Mouse (Mus musculus) Patski (cell line): Measurements from ENCODE around the gene Itm2c. TPM values are rescaled to one million over a fixed set of nuclear protein-coding genes. Genes with fewer than 3 reads are reported as not detected.

Experiments used
- ATAC-seq: fragments of 100-300 bp; one replicate; pipeline ENCODE4 v1.8.0; 2021
- CTCF ChIA-PET: fragments of 350-600 bp; sonication (Branson Sonifier 250); formaldehyde crosslinking; loops from one replicate; lab custom pipeline; 2022; ENCODE audit warnings: inconsistent platforms; lab: Charles Lee
- POLR2A ChIA-PET: fragments of 350-600 bp; sonication (Branson Sonifier 250); formaldehyde crosslinking; loops from one replicate; lab custom pipeline; 2022; ENCODE audit warnings: antibody characterized with exemption, inconsistent platforms; lab: Charles Lee
- DNase-seq: peaks from one replicate; pipeline ENCODE4 v3.0.0-alpha.2; 2011; ENCODE audit warnings: low read depth, low spot score
- H3K27me3 ChIP-seq: fragments of 371-371 bp; one replicate; pipeline ENCODE4 v1.5.1; 2021
- CTCF ChIP-seq: fragments of 100-300 bp; IDR thresholded peaks from one replicate; pipeline ENCODE4 v1.5.1; 2021
- in situ Hi-C: fragments of 300-500 bp; cut with MboI; formaldehyde crosslinking; loops from 3 replicates; pipeline ENCODE4 v1.11.1; 2018; ENCODE audit warnings: low pct_unique_long_range_greater_than_20kb, mixed read lengths
- polyA plus RNA-seq: library from polyadenylated mRNA; unstranded; gene quantifications from one replicate; pipeline ENCODE4 v1.2.3, GENCODE M21; 2021

Gene Itm2c
- polyA plus RNA-seq, 1 experiment from 2014 or later: 229 TPM

DNA sequence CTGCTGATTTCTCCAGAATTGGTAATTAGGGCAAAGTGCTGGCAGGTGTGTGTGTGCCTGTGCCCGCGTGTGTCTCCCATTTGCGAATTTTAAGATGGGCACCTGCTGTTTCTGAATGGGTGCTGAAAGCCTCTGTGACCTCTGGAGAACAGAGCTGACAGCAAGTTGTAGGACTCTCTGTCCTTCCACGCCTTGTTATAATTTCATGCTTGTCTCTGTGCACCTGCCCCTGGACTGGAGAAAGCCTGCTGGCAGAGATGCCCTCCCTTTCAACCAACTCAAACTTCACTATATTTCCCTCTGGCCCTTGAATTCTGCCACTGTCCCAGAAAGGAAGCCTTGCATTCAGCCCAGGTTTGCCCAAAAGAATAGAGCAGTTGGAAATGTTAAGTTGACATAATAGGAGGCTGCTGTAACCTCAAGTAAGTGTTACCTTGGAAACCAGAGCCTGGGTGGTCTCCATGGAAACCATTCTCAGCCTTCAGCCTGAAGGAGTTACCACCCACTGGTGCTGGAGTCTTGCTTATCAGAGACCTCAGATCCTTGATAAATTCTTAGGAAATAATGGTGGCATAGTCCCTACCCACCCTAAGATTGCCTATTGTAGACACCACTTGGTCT is 22.9 kb downstream of the Itm2c start:
- in situ Hi-C loops: no loop called here
- ChIA-PET POLR2A (no interaction called here), CTCF (no interaction called here)
- no peak for TF ChIP-seq CTCF
- DNase-seq (no peak), ATAC-seq (no peak)
- no peaks in the 10 kb centered on the region for H3K27me3 ChIP-seq

DNA sequence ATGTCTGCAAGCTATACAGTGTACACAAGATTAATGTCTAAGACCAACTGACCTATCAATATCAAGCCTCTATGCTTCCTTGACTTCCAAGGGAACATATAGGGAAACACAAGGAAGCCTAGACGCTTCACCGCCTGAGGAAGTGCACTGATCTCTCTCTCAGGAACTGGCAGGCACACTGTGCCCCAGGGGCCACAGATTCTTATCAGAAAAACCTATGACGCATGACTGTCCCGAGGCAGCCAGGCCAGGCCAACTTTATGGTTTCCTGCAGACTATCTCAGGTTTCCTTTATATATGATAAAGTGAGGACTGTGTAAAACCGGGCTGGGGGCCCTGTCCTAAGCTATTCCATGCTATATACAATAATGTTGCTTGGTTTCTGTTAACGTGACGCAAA is 25.5 kb downstream of the Itm2c start:
- no peaks in the 10 kb centered on the region for H3K27me3 ChIP-seq
- no peak for DNase-seq
- ChIA-PET POLR2A (no interaction called here), CTCF (no interaction called here)
- no peak for ATAC-seq
- TF ChIP-seq CTCF: no peak
- in situ Hi-C loops: no loop called here

DNA sequence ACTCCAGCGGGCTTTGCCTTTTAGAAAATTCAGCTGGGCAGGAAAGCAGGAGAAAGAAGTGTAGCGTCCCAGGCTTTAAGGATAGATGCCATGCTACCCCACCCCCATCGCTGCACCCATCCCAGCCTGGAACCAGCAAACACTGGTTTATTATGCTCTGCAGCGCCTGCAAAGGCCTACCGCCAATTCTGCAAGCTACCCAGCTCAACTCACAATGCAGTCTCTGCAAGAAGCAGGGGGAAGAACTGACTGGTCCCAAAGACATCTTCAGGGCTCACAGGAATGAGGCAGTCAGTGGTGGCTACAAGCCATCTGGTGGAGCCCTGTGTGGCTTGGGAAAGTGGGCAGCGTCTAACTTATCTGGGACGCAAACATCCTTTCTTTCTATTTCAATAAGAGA is 27.6 kb downstream of the Itm2c start:
- ATAC-seq (no peak), DNase-seq (no peak)
- H3K27me3 ChIP-seq: no peaks in the 10 kb centered on the region
- in situ Hi-C loops: no loop called here
- POLR2A ChIA-PET: no interaction called here
- TF ChIP-seq CTCF: no peak
- CTCF ChIA-PET: no interaction called here

DNA sequence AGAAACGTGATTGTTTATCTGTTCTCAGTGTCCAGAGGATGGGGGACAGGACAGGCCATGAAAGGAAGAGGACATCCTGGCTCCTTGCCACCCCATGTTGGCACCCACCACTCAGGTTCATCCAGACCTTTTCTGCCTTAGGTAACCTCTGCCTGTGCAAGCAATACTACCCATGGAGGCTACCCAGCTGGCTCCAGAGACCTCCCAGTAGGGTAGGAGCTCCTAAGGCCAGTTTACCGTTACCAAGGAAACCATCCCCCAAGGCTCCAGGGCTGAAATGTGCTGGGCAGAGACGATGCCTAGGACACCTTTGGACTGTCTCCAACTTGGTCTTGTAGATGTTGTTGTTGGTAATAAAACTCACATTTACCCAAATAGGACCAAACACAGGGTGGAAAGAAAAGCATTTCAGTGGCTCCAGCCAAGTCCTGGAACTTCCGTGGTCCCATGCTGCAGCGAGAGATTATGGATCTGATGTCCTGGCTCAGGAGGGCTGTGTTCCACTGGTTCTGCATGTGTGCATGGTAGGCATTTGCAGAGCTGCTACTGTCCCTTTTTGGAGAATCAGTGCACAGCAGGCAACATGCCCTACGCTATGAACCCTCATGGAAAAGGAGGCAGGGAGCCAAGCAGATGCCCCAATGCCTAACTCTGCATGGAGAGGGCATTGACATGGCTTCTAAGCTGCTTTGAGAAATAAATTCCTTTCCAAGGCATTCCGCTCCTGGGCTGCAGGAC is 28.2 kb downstream of the Itm2c start:
- ChIA-PET POLR2A (no interaction called here), CTCF (no interaction called here)
- no peaks in the 10 kb centered on the region for H3K27me3 ChIP-seq
- in situ Hi-C loops: no loop called here
- no peak for DNase-seq
- TF ChIP-seq CTCF: no peak
- ATAC-seq: no peak

DNA sequence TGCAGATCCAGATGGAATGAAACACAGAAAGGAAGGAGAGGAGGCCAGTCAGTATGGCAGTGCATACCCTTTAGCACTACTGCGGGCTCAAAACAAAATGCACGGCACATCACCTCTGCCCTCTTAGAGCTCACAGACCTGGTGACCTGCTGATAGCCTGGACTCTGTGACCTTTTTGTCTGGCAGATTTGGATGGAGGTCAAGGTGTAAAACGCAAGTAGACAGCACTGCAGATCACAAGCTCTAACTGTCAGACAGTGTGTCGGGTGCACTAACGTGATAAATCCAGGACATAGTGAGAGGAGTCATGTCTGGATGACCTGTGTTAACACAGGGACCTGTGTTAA is 28.8 kb downstream of the Itm2c start:
- DNase-seq: no peak
- TF ChIP-seq CTCF: no peak
- in situ Hi-C loops: no loop called here
- H3K27me3 ChIP-seq: no peaks in the 10 kb centered on the region
- ATAC-seq: no peak
- ChIA-PET POLR2A (no interaction called here), CTCF (no interaction called here)

DNA sequence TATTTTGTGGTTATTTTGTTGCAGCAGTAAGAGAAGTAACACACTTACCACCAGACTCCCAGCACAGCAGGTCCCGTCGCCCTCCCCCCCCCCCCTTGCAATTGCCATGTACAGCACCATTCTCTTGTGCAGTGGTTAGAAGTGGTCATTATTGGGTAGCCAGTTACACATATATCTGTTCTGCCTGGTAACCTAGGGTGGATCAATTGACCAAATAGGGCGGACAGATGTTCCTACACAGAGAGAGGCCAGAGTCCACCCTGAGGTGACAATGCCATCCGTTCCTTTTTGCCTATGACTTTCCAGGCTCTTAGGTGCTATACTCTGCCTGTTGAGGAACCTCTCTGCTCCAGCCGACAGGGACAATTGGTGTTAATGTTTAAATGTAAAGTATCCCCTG is 31.1 kb downstream of the Itm2c start:
- CTCF ChIA-PET: no interaction called here
- TF ChIP-seq CTCF: no peak
- ATAC-seq (no peak), DNase-seq (no peak)
- in situ Hi-C loops: no loop called here
- no peaks in the 10 kb centered on the region for H3K27me3 ChIP-seq
- POLR2A ChIA-PET: no interaction called here

DNA sequence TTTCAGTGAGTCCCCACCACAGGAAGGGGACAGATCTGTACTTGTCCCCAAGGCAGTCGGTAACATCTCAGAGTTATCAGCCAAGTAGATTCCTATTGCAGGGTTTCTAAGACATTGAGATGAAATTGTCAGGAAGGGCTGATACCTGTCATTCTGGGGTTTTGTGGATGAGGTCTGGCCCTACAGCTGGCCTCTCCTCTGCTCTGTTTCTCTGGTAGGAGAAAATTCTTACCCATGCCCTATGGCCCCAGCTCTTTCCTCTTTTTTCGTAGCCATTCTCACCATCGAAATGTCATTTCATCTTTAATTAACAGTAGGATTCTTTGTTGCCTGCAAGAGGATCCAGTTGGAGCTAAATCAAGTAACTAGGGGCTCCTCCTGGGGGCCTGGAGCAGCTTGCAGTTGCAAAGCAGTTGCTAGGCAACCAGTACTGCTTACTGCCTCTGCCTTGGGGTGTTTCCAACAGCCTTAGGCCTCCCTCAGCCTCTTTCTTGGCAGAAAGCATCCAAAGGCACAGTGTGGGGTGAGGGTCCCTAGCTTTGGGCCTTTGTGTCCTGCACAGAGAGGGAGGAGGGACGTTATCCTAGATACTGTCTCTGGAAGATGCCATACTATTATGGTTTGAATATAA is 34.1 kb downstream of the Itm2c start, which contains the start of gene 4933407L21Rik:
Gene 4933407L21Rik (plus strand): TSS at position 427 of the 631 bp plus-strand sequence.
- DNase-seq (no peak), ATAC-seq (no peak)
- CTCF ChIA-PET: interaction anchor here (1.0 to 1.2 kb wide), 2 partner anchors 10 to 79 kb away, joined by 3 to 6 read pairs; no protein-coding TSS in a partner anchor
- in situ Hi-C loops: no loop called here
- POLR2A ChIA-PET: interaction anchor here (0.6 kb wide), 1 partner anchor 68 kb away, joined by 3 read pairs; no protein-coding TSS in a partner anchor
- TF ChIP-seq CTCF: no peak
- H3K27me3 ChIP-seq: no peaks in the 10 kb centered on the region

DNA sequence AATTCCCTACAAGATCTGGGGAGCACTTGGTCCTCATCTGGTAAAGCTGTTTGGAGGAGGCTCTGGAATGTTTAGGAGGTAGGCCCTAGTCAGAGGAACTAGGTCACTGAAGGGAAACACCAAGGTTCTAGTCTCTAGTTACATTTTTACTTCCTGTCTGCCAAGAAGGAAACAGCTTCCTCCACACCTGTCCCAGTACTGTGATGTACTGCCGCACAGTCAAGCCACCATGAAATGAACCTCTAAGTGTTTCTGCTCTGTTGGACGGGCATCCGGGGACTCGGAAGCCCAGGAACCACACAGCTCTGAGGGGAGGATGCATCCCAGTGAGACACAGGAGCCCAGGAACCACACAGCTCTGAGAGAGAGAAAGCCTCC is 34.6 kb downstream of the Itm2c start:
- H3K27me3 ChIP-seq: no peaks in the 10 kb centered on the region
- ChIA-PET POLR2A (interaction anchor here (0.6 kb wide), 1 partner anchor 68 kb away, joined by 3 read pairs; no protein-coding TSS in a partner anchor), CTCF (interaction anchor here (1.0 to 1.2 kb wide), 2 partner anchors 10 to 78 kb away, joined by 3 to 6 read pairs; no protein-coding TSS in a partner anchor)
- ATAC-seq (peak; percentile 24), DNase-seq (no peak)
- no peak for TF ChIP-seq CTCF
- in situ Hi-C loops: no loop called here

DNA sequence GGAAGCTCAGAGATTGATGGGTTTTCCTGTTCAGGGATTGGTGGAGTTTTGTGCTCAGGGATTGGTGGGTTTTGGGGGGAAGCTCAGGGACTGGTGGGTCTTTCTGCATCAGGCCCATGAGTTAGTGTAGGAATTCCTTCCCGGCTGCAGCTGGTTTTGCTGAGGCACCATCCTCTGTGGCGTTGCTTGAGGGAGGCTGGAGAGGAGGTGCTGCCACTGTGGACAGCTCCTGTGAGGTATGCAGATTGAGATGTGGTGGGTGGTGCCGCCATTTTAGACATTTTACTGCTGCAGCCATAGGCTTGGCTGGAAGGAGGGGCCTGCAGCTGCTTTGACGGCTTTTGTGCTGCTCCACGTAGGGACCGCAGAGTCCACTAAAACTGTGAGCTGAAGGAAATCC is 35.3 kb downstream of the Itm2c start:
- no peak for DNase-seq
- CTCF ChIA-PET: interaction anchor here (1.2 kb wide), 1 partner anchor 78 kb away, joined by 6 read pairs; no protein-coding TSS in a partner anchor
- no peaks in the 10 kb centered on the region for H3K27me3 ChIP-seq
- no peak for ATAC-seq
- POLR2A ChIA-PET: no interaction called here
- no peak for TF ChIP-seq CTCF
- in situ Hi-C loops: no loop called here

DNA sequence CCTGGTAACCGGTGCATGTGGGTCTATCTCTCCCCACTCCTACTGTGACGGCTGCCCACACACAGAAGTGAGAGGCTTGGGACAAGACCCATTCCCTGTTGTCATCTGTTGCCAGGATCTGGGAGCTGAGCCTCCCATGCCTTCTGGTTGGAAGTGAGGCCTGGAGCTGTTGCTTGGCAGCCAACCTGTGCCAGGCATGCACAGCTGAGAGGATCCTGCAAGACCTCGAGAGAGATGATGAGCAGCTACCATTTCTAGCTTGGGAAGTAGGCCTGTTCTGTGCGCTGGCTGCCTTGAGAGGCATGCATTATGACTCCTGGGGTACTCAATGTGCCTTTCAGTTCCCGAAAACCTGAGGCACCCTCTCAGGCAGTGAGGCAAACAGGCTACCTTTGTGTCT is 37.1 kb downstream of the Itm2c start:
- POLR2A ChIA-PET: no interaction called here
- ATAC-seq: no peak
- H3K27me3 ChIP-seq: no peaks in the 10 kb centered on the region
- in situ Hi-C loops: loop anchor here (5.0 to 10.0 kb wide), 2 partner anchors 76 kb away; no protein-coding TSS in a partner anchor
- no peak for DNase-seq
- no peak for TF ChIP-seq CTCF
- CTCF ChIA-PET: no interaction called here
